Mouse (Mus musculus) MEL (cell line): ENCODE results near the gene Olfr721-ps1. TPM values are rescaled to one million over a fixed set of nuclear protein-coding genes. Genes with fewer than 3 reads are reported as not detected.

Source experiments
- DNase-seq: peaks from one replicate; pipeline ENCODE4 v3.0.0; 2011; ENCODE audit warnings: low read depth, low spot score
- H3K27ac ChIP-seq: 2 replicates; pipeline ENCODE4 v1.5.1; 2012; ENCODE audit warnings: low read depth, mild to moderate bottlenecking, control low read depth, low read length, moderate library complexity; ENCODE audit not compliant: control insufficient read depth
- H3K27me3 ChIP-seq, 2 experiments: fragments of 150-350 bp in 1 of 2; sonication (generic) in 1 of 2; 2 replicates each; pipeline ENCODE4 v1.6.1; 2012; ENCODE audit warnings: low read length in 2 of 2, mild to moderate bottlenecking in 2 of 2, improper control_type of control experiment in 1 of 2, moderate library complexity in 1 of 2; ENCODE audit not compliant: insufficient read depth in 2 of 2, control insufficient read depth in 1 of 2
- H3K36me3 ChIP-seq, 2 experiments: 2 replicates each; pipeline ENCODE4 v1.6.1; 2012 to 2014; ENCODE audit warnings: low read length in 2 of 2, improper control_type of control experiment in 1 of 2, inconsistent platforms in 1 of 2, mild to moderate bottlenecking in 1 of 2; ENCODE audit not compliant: insufficient read depth in 2 of 2, control insufficient read depth in 1 of 2
- H3K4me1 ChIP-seq, 2 experiments: fragments of 150-350 bp in 1 of 2; sonication (generic) in 1 of 2; 2 replicates each; pipeline ENCODE4 v1.6.1; 2012; ENCODE audit warnings: low read length in 2 of 2, improper control_type of control experiment in 1 of 2, mild to moderate bottlenecking in 1 of 2; ENCODE audit not compliant: insufficient read depth in 2 of 2, control insufficient read depth in 1 of 2
- H3K4me3 ChIP-seq, 2 experiments: fragments of 150-350 bp in 1 of 2; sonication (generic) in 1 of 2; 2 replicates each; pipeline ENCODE4 v1.5.1; 2012; ENCODE audit warnings: low read depth in 2 of 2, low read length in 2 of 2, mild to moderate bottlenecking in 2 of 2, moderate library complexity in 2 of 2, control low read depth in 1 of 2, improper control_type of control experiment in 1 of 2; ENCODE audit not compliant: control insufficient read depth in 1 of 2, insufficient read depth in 1 of 2
- H3K79me2 ChIP-seq: 2 replicates; pipeline ENCODE4 v1.6.1; 2012; ENCODE audit warnings: mild to moderate bottlenecking, low read length, moderate library complexity; ENCODE audit not compliant: control insufficient read depth, poor library complexity, insufficient read depth
- H3K9ac ChIP-seq: 2 replicates; pipeline ENCODE4 v1.6.1; 2012; ENCODE audit warnings: low read depth, mild to moderate bottlenecking, control low read depth, low read length, moderate library complexity; ENCODE audit not compliant: control insufficient read depth, poor library complexity, severe bottlenecking
- H3K9me3 ChIP-seq: fragments of 150-350 bp; sonication (generic); replicated peaks from 2 replicates; pipeline ENCODE4 v1.6.1; 2012; ENCODE audit warnings: mild to moderate bottlenecking, low read length, improper control_type of control experiment, moderate library complexity; ENCODE audit not compliant: insufficient read depth
- CHD2 ChIP-seq: IDR thresholded peaks from 2 replicates; pipeline ENCODE4 v1.6.1; 2011; ENCODE audit warnings: low read length, improper control_type of control experiment
- ELF1 ChIP-seq: IDR thresholded peaks from 2 replicates; pipeline ENCODE4 v1.6.1; 2014; ENCODE audit warnings: low read depth, mild to moderate bottlenecking, inconsistent platforms, low read length, improper control_type of control experiment, moderate library complexity
- EP300 ChIP-seq, 2 experiments: IDR thresholded peaks; 2 replicates each; pipeline ENCODE4 v1.6.1; 2011; ENCODE audit warnings: improper control_type of control experiment in 2 of 2, low read length in 2 of 2, low read depth in 1 of 2, mild to moderate bottlenecking in 1 of 2
- GABPA ChIP-seq: IDR thresholded peaks from 2 replicates; pipeline ENCODE4 v1.6.1; 2012; ENCODE audit warnings: low read depth, mild to moderate bottlenecking, inconsistent platforms, low read length, improper control_type of control experiment, moderate library complexity
- GATA1 ChIP-seq: IDR thresholded peaks from 2 replicates; pipeline ENCODE4 v1.6.1; 2011; ENCODE audit warnings: low read depth, low read length, improper control_type of control experiment
- HCFC1 ChIP-seq: IDR thresholded peaks from 2 replicates; pipeline ENCODE4 v1.6.1; 2012; ENCODE audit warnings: low read depth, mild to moderate bottlenecking, inconsistent platforms, low read length, improper control_type of control experiment, moderate library complexity
- KAT2A ChIP-seq: conservative IDR thresholded peaks from 2 replicates; pipeline ENCODE4 v1.6.1; 2012; ENCODE audit warnings: low read depth, low read length, improper control_type of control experiment, inconsistent platforms
- MAZ ChIP-seq: IDR thresholded peaks from 2 replicates; pipeline ENCODE4 v1.6.1; 2012; ENCODE audit warnings: low read depth, mild to moderate bottlenecking, inconsistent platforms, low read length, improper control_type of control experiment
- MYB ChIP-seq: IDR thresholded peaks from 2 replicates; pipeline ENCODE4 v1.6.1; 2011; ENCODE audit warnings: mild to moderate bottlenecking, low read depth, low read length, improper control_type of control experiment
- MYC ChIP-seq: IDR thresholded peaks from 2 replicates; pipeline ENCODE4 v1.6.1; 2011; ENCODE audit warnings: low read depth, mild to moderate bottlenecking, low read length, improper control_type of control experiment, moderate library complexity
- POLR2A ChIP-seq, 2 experiments: IDR thresholded peaks; 2 replicates each; pipeline ENCODE4 v1.6.1; 2011 to 2012; ENCODE audit warnings: low read length in 2 of 2, mild to moderate bottlenecking in 2 of 2, control low read depth in 1 of 2, improper control_type of control experiment in 1 of 2, low read depth in 1 of 2, moderate library complexity in 1 of 2; ENCODE audit not compliant: control insufficient read depth in 1 of 2, insufficient read depth in 1 of 2, poor library complexity in 1 of 2
- POLR2AphosphoS2 ChIP-seq: IDR thresholded peaks from 2 replicates; pipeline ENCODE4 v1.6.1; 2011; ENCODE audit warnings: low read length, improper control_type of control experiment
- POLR2AphosphoS5 ChIP-seq: IDR thresholded peaks from 2 replicates; pipeline ENCODE4 v1.6.1; 2012; ENCODE audit warnings: low read depth, borderline replicate concordance, mild to moderate bottlenecking, inconsistent platforms, low read length, moderate library complexity, mixed read lengths
- RCOR1 ChIP-seq: IDR thresholded peaks from 2 replicates; pipeline ENCODE4 v1.6.1; 2012; ENCODE audit warnings: low read depth, mild to moderate bottlenecking, inconsistent platforms, low read length, improper control_type of control experiment
- SIN3A ChIP-seq: IDR thresholded peaks from 2 replicates; pipeline ENCODE4 v1.6.1; 2012; ENCODE audit warnings: low read length, improper control_type of control experiment, inconsistent platforms
- SMC3 ChIP-seq: IDR thresholded peaks from 2 replicates; pipeline ENCODE4 v1.6.1; 2011; ENCODE audit warnings: low read depth, low read length, improper control_type of control experiment
- TAL1 ChIP-seq: IDR thresholded peaks from 2 replicates; pipeline ENCODE4 v1.6.1; 2012; ENCODE audit warnings: mild to moderate bottlenecking, inconsistent platforms, low read length, moderate library complexity, mixed read lengths
- TCF12 ChIP-seq: IDR thresholded peaks from 2 replicates; pipeline ENCODE4 v1.6.1; 2014; ENCODE audit warnings: low read depth, mild to moderate bottlenecking, inconsistent platforms, low read length, improper control_type of control experiment, moderate library complexity
- USF1 ChIP-seq: IDR thresholded peaks from 2 replicates; pipeline ENCODE4 v1.6.1; 2014; ENCODE audit warnings: low read depth, mild to moderate bottlenecking, inconsistent platforms, low read length, improper control_type of control experiment, moderate library complexity
- USF2 ChIP-seq, 2 experiments: IDR thresholded peaks; 2 replicates each; pipeline ENCODE4 v1.6.1; 2011 to 2012; ENCODE audit warnings: improper control_type of control experiment in 2 of 2, low read length in 2 of 2, borderline replicate concordance in 1 of 2, inconsistent platforms in 1 of 2, low read depth in 1 of 2, mild to moderate bottlenecking in 1 of 2; ENCODE audit not compliant: insufficient read depth in 1 of 2
- ZC3H11A ChIP-seq: IDR thresholded peaks from 2 replicates; pipeline ENCODE4 v1.6.1; 2012; ENCODE audit warnings: low read depth, mild to moderate bottlenecking, inconsistent platforms, low read length, improper control_type of control experiment
- ZMIZ1 ChIP-seq: IDR thresholded peaks from 2 replicates; pipeline ENCODE4 v1.6.1; 2012; ENCODE audit warnings: low read depth, mild to moderate bottlenecking, inconsistent platforms, low read length, improper control_type of control experiment, moderate library complexity
- polyA plus RNA-seq, 2 experiments: library from polyadenylated mRNA; stranded (reverse) in 1 of 2; unstranded in 1 of 2; fragments of >175 nt in 1 of 2; fragments of >200 nt in 1 of 2; gene quantifications; 2 replicates each; pipeline versions ENCODE4 v1.2.1 to v1.2.4; 2012; ENCODE audit warnings: low replicate concordance in 2 of 2, low read depth in 1 of 2; ENCODE audit not compliant: insufficient read length in 2 of 2, insufficient read depth in 1 of 2, missing spikeins in 1 of 2
- total RNA-seq: library from RNA; depleted of rRNA; stranded (reverse); fragments of 300-350 nt; gene quantifications from 2 replicates; pipeline ENCODE4 v1.2.3, GENCODE M21; 2012

The Olfr721-ps1 gene
- total and polyA plus RNA-seq, 3 experiments, result not detected

DNA sequence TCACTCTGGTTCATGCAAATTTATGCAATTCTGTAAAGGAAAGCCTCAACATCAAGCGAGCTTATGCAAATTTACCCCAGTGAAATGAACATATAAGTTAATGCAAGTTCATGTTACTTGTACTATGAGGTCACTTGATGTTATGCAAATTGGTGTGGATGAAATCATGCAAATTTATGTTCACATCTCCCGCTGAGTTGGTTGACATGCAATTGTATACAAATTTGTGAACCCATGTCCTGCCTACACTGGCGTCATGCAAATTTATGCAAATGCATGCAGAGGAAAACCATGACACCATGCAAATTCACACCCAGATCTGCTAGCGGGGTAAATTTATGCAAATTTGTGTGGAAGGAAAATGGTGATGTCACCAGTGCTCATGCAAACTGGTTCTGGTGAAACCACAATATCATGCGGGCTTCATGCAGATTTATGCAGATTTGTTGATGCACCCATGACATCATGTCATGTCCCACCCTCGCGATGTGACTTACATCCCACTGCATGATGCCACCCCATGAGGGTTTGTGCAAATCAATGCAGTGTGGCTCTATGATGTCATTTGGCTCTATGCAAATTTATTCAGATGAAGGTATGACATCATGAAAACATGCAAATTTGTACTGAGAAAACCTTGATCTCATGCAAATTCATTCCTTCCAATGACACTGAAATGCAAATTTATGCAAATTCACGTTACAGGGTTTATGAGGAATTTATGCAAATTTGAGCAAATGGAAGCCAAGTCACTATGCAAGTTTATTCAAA is 47.2 kb upstream of the Olfr721-ps1 start:
- no peak overlapping the region for H3K27ac ChIP-seq
- no peak overlapping the region for H3K9ac ChIP-seq
- H3K36me3 ChIP-seq, result no peaks in the 10 kb centered on the region
- no peaks in the 10 kb centered on the region for H3K79me2 ChIP-seq
- TF ChIP-seq POLR2AphosphoS5 (no peak), KAT2A (no peak), MYB (no peak), SIN3A (no peak), EP300 (IDR thresholded peaks at IDR 0.05; ENCODE audit: low read depth in 1 of 2, low read length in 2 of 2) (no peak), MYC (no peak), GATA1 (no peak), SMC3 (no peak), GABPA (no peak), POLR2A (IDR thresholded peaks at IDR 0.05; ENCODE audit: control insufficient read depth in 1 of 2, insufficient read depth in 1 of 2, low read depth in 1 of 2, low read length in 2 of 2, poor library complexity in 1 of 2) (no peak), RCOR1 (no peak), USF1 (no peak), TAL1 (no peak), ZC3H11A (no peak), ELF1 (no peak), TCF12 (no peak)
- H3K4me1 ChIP-seq, result no peaks in the 10 kb centered on the region
- H3K27me3 ChIP-seq, result no peaks in the 10 kb centered on the region
- H3K9me3 ChIP-seq, result no peaks in the 10 kb centered on the region; the same call in 1 of the 2 replicates
- no peak overlapping the region for H3K4me3 ChIP-seq
- peak; percentile 9 for DNase-seq

DNA sequence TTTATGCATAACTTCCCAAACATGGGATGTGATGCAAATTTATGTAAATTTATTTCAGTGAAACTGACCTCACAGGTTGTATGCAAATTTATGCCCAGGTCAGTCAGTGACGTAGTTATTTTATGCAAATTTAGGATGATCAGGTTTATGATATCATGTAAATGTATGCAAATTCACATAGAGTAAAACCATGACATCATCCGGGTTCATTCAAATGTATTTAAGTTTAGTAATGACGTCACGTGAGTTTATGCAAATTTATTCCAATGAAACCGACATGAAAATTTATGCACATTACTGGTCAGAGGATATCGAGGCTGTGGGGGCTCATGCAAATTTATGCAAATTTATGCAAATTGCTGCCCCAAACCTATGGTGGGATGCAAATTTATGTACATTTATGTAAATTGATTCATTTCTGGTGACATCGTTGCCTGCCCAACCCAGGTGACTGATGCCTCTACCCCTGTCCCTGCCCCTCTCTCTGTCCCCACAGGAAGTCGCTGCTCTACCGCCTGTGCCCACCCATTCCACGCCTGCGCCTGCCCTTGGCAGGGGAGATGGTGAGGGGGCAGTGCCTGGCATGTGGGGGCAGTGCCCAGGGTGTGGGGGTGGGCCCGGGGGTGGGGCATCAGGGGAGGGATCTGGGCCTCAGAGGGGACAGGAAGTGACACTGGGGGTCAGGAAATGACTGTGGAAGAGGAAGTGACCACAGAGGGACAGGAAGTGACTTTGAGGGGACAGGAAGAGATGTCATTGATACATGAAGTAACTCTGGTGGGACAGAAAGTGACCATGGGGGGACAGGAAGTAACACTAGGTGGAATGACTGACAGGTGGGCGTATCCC is 46.4 kb upstream of the Olfr721-ps1 start:
- peak; percentile 8 for DNase-seq
- Histone ChIP-seq H3K9ac (no peak overlapping the region), H3K4me3 (no peak overlapping the region), H3K79me2 (no peaks in the 10 kb centered on the region), H3K36me3 (no peaks in the 10 kb centered on the region), H3K27me3 (no peaks in the 10 kb centered on the region), H3K9me3 (no peaks in the 10 kb centered on the region; the same call in 1 of the 2 replicates), H3K27ac (no peak overlapping the region), H3K4me1 (no peaks in the 10 kb centered on the region)
- TF ChIP-seq MYC (no peak), USF1 (no peak), HCFC1 (no peak), USF2 (IDR thresholded peaks at IDR 0.05; ENCODE audit: borderline replicate concordance in 1 of 2, insufficient read depth in 1 of 2, low read depth in 1 of 2, low read length in 2 of 2) (no peak), SMC3 (no peak), ZMIZ1 (no peak), MYB (no peak), GATA1 (no peak), MAZ (no peak), TAL1 (no peak), POLR2AphosphoS2 (no peak), CHD2 (no peak)
